Mouse (Mus musculus) adrenal gland, postnatal 0 days (tissue): ENCODE measurements around the gene Ublcp1. TPM values are rescaled to one million over a fixed set of nuclear protein-coding genes. Genes with fewer than 3 reads are reported as not detected.

Experiments
- microRNA-seq: library from miRNA; unstranded; fragments of <30 nt; microRNA quantifications from one replicate; pipeline ENCODE4, GENCODE M21; 2016; ENCODE audit warnings: borderline replicate concordance; ENCODE audit not compliant: insufficient number of aligned reads
- polyA plus RNA-seq: library from polyadenylated mRNA; unstranded; fragments of >200 nt; fragmentation: Nextera tagmentation; extraction: Ambion mirVana; gene quantifications from 2 replicates; pipeline ENCODE4 v1.2.1, GENCODE M21; 2015

The Ublcp1 gene
- polyA plus RNA-seq = 40.6 and 52.4 TPM in 2 replicates

GRCm38 (mm10) chr11:44470432-44471336, at the start of gene Ublcp1:
Ublcp1 (minus strand) TSS chr11:44470498.

GRCm38 (mm10) chr11:44518281-44519095, 48.2 kb upstream of the Ublcp1 start, which contains the start of gene Rnf145:
Rnf145 (plus strand) TSS chr11:44518964.

Small RNA genes within 50 kb of the gene (microRNA-seq; reads per million reads assigned to microRNA genes)
- not detected for gene Gm22121

Other genes with a start within 250 kb of the Ublcp1 start
- not detected in 2 replicates for gene Il12b, start 70.4 kb downstream of the Ublcp1 start, polyA plus RNA-seq
- gene Rnf145, start 48.5 kb upstream of the Ublcp1 start, polyA plus RNA-seq = 77.0 and 98.4 TPM in 2 replicates
- 18.5 and 27.7 TPM in 2 replicates for gene Ebf1, start 146.8 kb upstream of the Ublcp1 start, polyA plus RNA-seq